Mouse (Mus musculus): ENCODE measurements around the gene Unk.

Unk gene

DNA sequence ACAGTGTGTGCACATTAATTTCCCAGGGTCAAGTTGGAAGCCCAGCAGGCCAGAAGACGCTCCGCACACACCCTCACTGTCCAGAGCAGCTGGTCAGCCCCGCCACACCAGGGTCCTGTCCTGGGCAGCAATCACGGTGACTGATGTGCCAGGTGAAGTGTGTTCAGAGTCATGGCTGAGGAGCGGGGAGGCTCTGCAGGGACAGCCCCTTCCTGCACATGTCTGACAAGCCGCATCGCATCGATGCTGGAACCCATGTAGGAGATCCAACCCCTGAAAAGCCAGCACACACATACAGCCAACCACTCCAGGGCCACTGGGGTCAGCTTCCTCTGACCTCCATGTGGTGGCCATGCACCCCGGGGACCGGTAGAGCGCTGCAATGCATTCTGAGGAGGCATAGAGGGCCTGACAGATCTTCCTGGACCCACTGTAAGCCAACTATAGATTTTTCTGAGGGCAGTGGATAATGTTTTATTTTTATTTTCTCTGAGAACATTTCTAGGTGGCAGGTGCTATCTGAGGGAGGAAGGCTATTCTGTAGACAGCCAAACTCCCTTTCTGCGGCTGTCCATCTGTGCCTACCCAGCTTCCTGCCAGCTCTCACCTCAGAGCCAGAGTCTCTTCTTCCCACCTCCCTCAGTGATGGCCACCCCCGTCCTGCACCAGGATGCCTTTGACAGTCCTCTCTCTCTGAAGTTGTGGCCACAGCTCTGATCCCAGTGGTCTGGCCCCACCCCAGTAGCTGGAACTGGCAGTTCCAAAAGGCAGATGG is 31.7 kb downstream of the Unk start:
- no peak for DNase-seq (ENCODE audit: low spot score in 2 of 2)

DNA sequence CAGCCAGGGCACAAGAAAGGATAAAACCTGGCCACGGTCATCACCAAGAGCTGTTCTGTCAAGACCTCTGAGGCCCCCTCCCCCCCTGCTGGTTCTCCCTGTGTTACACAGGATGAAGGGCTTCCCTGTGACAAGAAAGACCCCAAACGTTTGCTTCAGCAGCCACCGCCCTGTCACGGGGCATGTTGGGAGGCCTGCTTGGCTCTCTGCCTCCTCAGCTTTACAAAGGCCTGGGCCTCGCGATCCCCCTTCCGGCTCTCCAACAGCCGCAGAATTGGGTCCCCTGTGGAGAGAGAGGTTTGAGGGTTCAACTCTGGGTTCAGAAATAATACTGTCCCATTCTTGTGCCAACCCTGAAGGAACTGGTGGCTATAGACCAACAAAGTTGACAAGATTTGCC is 32.4 kb downstream of the Unk start:
- DNase-seq (ENCODE audit: low spot score in 2 of 2) = no peak

DNA sequence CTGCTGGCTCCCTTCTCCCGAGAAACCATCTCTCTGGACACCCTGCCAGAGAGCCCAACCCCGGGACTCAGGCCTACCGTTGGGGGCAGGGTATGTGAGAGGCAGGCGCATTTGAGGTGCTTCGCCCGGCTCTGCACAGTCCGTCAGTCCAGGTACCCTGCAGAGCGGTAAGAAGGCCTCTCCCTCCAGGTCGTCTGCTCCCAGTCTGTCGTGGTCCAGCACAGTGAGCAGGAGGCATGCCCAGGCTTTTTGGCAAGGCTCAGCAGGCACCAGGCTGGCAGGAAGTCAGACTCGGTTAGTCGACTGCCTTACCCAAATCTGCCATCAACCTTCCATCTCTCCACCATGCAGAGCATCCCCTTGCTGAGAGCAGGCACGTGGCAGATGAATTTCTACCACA is 33.4 kb downstream of the Unk start:
- DNase-seq (ENCODE audit: low spot score in 2 of 2) = no peak

DNA sequence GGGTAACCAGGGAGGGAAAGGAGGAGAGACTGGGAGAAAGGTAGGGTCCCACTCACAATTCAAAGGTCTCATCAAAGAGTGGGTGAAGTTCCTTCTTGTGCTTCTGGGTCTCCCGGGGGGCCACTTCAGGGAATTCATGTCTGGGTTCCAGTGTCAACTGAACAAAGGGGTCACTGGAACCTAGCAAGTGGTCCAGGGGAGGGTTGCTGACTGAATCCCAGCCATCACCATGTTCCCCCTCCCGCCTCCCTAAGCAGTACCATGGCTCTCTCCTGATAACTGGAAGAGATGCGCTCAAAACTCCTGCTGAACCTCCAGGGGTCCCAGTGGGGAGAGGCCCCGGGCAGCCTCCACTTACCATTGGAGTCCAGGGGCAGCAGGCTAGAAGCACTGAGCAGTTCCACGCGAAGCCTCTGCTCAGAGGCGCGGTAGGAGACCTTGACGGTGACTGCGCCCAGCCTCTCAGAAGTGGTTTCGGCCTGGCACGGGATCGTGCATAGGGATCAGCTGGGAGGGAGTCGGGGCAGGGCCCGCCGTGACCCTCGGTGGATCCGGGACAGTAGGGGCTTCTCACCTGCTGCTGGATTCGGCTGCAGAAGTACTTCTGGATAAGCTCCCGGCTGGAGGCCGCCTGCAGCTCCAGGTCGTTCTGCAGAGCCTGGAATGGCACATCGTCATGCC is 34.2 kb downstream of the Unk start:
- DNase-seq (ENCODE audit: low spot score in 2 of 2) = no peak

DNA sequence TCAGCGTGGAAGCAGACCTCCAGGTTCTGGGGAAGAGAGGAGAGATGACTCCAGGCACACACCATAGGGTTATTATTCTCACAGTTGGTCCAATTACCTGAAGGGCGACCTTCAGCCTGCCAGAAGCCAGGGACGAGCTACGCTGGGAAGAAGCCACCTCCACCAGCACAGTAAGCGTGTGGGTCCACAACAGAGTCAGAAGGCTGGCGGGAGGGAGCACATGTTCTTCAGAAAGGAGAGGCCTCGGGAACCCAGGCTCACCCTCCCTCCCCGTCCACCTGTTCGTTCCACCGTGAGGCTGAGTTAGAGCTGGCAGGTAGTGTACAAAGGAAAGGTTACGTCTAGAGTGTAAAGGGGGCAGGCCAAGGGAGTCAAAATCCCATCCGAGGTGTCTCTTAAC is 35.2 kb downstream of the Unk start:
- no peak for DNase-seq (ENCODE audit: low spot score in 2 of 2)

DNA sequence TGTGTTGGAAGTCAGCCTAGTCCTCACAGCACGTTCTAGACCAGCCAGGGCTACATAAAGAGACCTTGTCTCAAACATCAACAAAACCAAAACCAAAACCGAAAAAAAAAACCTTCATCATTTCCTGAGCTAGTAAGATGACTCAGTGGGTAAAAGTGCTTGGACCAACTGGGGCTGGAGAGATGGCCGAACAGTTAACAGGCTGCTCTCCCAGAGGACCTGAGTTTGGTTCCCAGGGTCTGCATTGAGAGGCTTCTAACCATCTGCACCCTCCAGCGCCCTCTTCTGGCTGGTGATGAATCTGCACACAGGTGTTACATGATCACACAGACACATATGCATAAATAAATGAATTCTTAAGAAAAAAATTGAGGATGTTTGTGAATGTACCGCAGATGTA is 41.4 kb downstream of the Unk start:
- DNase-seq (ENCODE audit: low spot score in 2 of 2) = peak in 1 of 2 experiments; percentile 50

DNA sequence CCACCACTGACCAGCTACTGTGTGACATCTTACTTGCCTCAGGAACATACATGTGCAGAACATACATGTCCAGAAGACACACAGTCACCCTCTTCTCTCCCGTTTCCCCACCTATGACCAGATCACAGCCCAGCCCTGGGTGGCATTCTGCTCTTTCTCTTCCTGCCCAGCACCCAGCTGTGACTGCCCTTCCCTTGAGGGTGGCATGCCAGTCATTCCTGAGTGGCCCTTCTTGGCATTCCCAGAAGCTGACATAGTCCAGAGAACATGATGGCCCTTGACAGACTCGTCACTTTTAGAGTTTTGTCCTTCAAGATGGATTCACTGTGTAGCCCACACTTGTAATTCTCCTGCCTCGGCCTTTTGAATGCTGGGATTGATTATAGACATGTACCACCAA is 42.5 kb downstream of the Unk start:
- no peak for DNase-seq (ENCODE audit: low spot score in 2 of 2)

DNA sequence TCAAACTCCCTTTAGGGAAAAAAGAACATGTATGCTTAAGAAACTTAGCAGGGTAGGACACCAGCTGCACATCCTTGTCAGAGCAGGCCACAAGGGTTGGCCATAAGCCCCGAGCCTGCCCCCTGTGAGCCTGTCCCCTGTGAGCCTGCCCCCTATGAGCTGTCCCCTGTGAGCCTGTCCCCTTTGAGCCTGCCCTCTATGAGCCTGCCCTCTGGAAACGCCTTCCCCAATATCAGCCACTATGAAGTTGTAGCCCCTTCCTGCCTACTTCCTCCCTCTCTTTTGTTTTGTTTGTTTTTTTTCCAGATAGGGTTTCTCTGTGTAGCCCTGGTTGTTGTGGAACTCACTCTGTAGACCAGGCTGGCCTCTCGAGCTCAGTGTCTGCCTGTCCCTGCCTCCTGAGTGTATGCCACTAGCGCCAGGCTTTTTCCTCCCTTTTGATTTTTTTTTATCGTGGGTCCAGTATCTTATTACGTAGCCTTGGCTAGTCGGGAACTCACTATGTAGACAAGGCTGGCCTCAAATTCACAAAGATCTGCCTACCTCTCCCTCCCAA is 44.4 kb downstream of the Unk start:
- no peak for DNase-seq (ENCODE audit: low spot score in 2 of 2)

DNA sequence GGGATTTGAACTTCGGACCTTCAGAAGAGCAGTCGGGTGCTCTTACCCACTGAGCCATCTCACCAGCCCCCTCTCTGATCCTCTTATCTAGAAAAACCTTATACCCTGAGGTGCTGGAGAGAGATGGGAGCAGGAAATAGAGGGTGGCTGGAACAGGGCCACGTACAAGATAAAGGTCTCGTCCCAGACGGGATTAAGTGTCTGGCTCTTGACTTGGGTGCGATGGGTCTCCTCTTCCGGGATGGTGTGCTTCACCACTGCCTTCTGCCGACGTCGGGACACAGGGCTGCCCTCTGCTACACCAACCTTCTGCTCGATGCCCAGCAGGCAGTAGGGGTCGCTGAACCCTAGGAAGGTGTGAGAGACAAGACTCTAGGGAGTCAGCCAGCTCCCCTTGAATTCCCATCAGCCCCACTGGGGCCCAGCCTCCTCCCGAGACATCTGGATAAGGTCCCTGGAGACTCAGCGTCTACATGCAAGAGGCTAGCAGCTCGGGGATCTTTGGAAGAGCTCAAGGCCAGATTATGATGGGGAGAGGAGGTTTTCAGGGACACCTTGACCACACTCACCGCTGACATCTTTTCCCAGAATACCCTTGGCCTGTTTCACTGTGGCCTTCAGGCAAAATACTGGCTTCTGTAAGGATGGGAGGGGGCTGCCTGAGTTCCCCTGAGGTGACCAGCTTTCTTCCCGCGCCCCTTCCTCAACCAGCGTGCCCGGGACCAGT is 45.6 kb downstream of the Unk start:
- no peak for DNase-seq (ENCODE audit: low spot score in 2 of 2)

DNA sequence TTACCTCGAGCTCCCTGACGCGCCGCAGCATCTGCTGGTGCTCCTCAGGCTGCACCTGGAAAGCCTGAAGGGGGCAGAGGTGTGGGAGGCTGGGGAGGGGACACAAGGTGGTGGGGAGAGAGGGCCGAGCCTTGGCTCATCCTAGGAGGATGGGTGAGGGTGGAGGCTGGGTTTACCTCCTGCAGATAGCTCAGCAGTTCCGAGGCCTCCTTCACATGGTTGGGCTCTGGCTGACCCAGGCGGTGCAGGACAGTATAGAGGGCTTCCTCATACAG is 46.1 kb downstream of the Unk start:
- DNase-seq (ENCODE audit: low spot score in 2 of 2) = no peak

DNA sequence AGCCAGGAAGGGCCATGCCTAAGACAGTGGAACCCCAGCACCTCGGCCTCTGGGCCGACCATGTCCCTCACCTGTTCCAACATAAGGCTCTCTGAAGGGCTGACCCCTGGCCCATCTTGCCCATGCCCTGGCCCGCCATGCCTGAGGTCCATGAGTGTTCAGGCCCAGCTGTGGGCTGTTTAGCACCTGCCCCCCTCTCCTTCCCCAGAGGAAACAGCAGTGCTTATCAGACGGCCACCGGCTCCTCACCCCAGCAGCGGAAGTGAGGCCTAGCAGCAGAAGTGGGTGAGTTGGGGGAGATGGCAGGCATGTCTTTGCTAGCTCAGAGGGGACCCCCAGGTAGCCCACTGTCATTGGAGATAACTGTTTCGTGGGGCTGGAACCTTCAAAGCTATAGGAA is 46.7 kb downstream of the Unk start:
- DNase-seq (ENCODE audit: low spot score in 2 of 2) = no peak

DNA sequence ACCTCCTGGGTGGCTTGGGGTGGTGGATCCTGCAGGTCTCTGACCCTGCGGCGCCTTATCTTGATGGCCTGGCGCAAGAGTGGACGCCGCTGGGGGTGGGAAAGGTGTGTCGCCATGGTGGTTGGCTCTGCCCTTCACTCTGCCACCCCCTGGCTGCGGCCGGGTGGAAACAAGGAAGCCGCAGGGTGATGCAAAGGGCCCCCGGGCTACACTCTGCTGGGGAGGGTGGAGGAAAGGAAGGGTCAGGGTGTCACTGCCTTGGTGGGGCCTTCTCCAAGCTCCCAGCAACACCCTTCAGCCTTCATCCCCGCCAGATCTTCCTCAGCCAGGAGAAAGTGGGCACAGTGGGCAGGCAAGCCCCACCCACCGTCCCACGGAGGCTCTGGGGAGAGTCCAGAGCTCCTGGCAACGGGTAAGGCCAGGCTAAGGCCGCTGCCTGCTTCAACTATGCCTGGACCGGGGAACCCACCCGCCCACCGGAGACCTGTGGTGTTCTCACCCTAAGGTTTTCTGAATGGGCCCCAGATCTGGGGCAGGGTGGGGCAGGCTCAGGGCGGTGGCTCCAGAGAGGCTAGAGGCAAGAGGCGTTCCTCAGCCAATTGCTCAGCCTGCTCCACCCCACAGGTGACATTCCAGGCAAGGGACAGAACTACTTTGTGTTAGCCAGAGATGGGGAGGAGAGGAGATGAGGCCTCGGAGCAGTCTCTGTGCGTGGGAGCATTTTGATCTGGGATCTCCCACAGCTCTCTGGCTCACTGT is 47.5 kb downstream of the Unk start, which contains the start of gene Unc13d:
Gene Unc13d, minus strand, starts transcription at position 516 of the 759 bp plus-strand sequence.
- DNase-seq (ENCODE audit: low spot score in 2 of 2) = peak; percentile 59 to 67

DNA sequence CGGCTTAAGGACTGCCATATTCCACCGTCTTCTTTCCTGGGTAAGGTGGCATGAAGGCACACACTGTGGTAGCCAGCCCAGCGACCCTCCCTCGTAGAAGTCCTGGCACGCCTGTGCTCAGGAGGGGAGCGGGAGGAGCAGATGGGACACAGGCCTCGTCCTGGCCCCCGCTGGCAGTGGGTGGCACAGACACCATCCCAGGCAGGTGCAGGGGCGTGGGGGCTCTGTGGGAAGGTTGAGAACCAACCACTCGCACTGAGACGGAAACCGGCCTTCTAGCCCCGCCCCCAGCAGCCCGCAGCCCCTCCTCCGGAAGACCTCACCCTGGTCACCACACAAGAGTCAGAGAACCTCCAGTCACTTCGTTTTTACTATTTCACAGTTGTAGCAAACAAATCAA is 48.1 kb downstream of the Unk start:
- peak; percentile 67 to 74 for DNase-seq (ENCODE audit: low spot score in 2 of 2)

DNA sequence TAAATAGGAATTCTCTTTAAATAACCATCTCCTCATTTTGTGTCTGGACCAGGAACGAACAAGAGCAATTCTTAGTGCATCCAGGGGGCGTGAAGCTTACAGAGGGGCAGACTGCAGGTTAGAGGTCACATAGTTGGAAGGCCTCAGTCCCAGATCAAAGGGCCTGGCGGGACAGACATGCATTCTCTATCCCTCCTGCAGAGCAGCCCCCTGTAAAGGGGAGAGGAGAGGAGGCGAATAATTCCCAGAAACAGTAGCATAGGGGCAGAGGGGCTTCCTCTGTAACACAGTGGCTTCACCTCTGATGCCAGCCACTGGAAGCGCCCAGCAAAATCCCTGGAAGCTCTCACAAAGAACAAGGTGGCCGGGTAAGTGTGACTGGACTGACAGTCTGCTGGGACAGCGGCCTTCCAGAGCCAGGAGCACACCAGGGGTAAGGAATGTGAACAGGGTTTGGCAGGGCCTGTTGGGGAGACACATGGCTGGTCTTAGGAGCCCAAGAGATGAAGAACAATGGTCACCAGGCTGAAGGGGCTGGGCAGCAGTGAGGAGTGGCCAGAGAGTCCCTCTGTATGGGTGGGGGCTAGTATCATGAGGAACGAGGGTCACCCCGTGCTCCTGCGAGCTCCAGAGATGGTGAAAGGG is 48.7 kb downstream of the Unk start:
- no peak for DNase-seq (ENCODE audit: low spot score in 2 of 2)

DNA sequence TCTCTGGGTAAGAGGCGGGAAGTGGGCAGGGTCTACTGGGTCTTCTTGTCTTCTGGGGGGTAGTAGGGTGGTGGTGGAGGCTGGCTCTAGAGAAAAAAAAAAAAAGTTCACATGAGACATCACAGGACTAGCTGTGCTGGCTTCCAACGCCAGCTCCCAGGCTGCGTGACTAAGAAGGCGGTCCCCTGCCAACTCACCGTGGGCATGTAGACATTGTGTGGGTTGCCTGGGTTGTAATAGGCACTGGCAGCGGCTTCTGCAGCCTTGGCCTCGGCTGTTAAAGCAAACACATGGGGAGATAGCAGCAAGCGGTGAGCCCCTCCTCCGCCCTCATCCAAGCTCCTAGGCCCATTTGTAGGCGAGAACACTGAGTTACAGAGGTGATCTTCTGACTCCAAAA is 49.4 kb downstream of the Unk start:
- DNase-seq (ENCODE audit: low spot score in 2 of 2) = no peak

DNA sequence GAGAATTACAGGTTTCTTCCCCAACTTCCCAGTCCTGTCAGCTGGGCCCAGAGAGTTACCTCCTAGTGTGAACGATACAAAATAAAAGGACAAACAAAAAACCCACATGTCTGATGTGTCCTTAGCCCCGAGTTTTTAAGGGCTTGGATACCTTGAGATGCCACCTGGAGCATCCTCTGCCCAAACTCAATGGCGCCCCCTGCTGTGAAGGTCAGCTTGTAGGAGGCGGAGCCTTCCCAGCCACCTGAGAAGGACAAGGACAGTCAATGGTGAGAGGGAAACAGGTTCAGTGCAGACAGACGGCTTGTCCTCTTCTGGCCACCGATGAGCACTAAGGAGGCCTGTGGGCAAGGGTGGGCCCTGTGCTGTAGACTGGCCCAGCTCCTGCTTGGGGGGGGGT is 51.0 kb downstream of the Unk start:
- peak; percentile 63 to 75 for DNase-seq (ENCODE audit: low spot score in 2 of 2)

DNA sequence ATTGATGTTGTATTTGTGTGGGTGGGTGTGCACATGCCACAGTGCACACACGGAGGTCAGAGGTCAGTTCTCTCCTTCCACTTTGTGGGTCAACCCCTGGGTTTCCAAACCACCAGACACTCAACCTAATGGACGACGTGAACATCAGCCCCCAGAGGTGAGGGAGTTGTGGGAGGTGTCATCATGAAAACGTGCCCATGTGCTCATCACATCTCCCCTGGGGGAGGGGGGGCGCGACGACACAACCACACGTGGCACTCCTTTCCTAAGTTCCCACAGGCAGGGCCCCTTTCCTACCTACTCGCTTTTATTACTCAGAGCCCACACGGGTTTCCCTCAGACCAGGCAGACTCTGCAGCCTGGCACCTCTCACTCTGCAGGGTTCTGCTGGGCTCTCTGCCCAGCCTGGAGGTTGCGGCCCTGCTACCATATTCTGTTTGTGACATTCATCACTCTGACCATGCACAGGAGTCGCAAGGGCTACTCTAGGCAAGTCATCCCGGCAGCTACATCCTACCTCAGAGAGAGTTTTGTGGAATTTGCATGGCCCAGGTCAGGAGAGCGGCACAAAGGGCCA is 53.1 kb downstream of the Unk start:
- no peak for DNase-seq (ENCODE audit: low spot score in 2 of 2)

DNA sequence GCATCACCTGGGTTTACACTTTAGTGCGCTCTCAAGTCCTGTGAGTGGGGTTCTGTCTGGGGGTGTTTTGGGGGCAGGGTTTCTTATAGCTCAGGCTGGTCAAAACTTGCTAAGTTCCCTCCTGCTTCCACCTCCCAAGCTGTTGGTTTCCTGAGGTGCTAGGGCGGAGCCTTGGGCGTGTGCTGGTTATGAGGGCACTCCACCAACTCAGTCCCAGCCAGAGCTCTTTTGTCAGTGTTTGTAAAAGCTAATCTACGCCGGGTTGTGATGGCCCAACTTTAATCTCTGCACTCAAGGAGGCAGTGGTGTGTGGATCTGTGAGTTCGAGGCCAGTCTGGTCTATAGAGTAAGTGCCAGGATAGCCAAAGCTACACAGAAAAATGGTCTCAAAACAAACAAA is 54.0 kb downstream of the Unk start:
- DNase-seq (ENCODE audit: low spot score in 2 of 2) = no peak

DNA sequence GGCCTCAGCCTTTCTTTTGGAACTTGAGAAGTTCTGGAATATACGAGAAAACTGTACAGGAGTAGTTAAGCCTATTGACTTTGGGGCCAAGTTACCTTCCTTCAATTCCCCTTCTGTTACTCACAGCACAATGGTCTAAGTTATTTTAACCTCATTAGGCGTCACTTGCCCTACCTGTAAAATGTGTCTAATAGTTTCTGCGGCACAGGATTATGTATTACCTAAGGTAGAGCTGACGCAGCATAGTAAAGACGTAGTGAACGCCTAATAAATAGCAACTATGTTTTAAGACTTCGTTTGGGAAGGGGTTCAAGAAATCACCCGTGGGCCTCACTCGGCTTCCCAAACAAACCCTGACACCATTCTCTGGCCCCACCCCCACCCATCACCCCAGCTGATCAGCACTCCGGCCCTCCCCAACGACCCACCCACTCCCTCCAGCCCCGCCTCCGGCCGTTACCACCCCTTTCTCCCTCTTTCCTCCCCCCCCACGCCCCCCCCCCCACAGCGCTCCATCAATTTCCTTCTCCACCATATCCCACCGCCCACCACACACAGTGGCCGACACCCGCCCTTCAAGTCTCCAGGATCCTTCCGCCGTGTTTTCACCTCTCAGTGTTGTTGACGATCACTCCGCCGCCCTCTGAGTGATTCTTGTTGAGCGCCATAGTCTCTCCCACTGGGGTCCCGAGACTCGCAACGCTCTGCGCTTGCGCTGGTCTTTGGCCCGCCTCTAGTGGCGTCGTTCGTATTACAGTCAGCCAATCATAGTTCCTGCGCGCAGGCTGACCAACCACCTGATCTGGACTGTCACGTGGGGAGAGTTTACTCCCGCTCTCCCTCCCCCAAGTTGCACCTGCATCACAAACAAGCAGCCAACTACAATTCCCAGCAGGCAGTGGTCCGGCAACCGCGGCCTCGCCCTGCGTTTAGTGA is 56.4 kb downstream of the Unk start, which contains the start of gene Wbp2:
Gene Wbp2, minus strand, starts transcription at position 738 of the 936 bp plus-strand sequence.
- peak; percentile 88 to 92 for DNase-seq (ENCODE audit: low spot score in 2 of 2)
